Mouse (Mus musculus): ENCODE measurements at regions not wholly inside any gene's neighbourhood (a gene's known extent, or its start where the extent isn't known, plus 50 kb on each side); places are given as distances from the start of the nearest gene placed in this dataset.
"Not testable (repeated sequence)": the region's sequence is repeated elsewhere in the genome, so short reads cannot be mapped to it uniquely, and the experiment has no call there.

DNA sequence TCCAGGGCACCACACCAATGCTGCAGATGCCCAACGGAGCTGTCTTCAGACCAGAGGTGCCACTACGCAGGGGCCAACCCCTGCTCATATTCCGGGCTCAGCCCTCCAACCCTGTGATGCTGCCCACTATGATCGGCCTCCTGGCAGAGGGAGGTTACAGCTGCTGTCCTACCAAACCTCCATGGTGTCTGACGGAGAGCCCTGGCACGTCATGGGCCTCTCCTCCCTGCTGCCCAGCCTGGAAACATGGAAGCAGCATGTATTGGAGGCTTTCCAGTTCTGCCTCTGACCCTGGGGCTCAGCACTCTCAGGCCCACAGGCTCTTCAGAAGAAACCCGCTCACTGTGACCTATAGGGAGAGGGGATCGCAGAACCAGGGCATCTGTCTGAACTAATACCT lies 51.1 kb upstream of the Lekr1 start:
- TF ChIP-seq CTCF (IDR thresholded peaks at IDR 0.05; ENCODE audit: insufficient read depth, low read length); POLR2A (IDR thresholded peaks at IDR 0.05; ENCODE audit: borderline replicate concordance, extremely low read depth, low read depth, low read length): not testable (repeated sequence)
